Mouse (Mus musculus) spleen, adult 2 months (tissue): Measurements from ENCODE around the gene Donson. TPM values are rescaled to one million over a fixed set of nuclear protein-coding genes. Genes with fewer than 3 reads are reported as not detected.
"Not testable (repeated sequence)": the region's sequence is repeated elsewhere in the genome, so short reads cannot be mapped to it uniquely, and the experiment has no call there.

Experiments
- DNase-seq, 2 experiments: peaks; one replicate each; pipeline versions ENCODE4 v3.0.0 to v3.0.0-alpha.2; 2012 to 2021; ENCODE audit warnings: low spot score in 2 of 2, low read depth in 1 of 2
- H3K27ac ChIP-seq: fragments of 200-500 bp; 2 replicates; pipeline ENCODE4 v1.5.1; 2012; ENCODE audit warnings: low read length, inconsistent platforms; ENCODE audit not compliant: insufficient read depth
- H3K27me3 ChIP-seq: fragments of 200-500 bp; 2 replicates; pipeline ENCODE4 v1.6.1; 2012; ENCODE audit warnings: mild to moderate bottlenecking, moderate library complexity, low read length, inconsistent platforms; ENCODE audit not compliant: control insufficient read depth, insufficient read depth
- H3K36me3 ChIP-seq: fragments of 200-500 bp; 2 replicates; pipeline ENCODE4 v1.6.1; 2012; ENCODE audit warnings: mild to moderate bottlenecking, low read length, inconsistent platforms; ENCODE audit not compliant: control insufficient read depth, insufficient read depth
- H3K4me1 ChIP-seq: fragments of 200-500 bp; 2 replicates; pipeline ENCODE4 v1.6.1; 2011; ENCODE audit warnings: inconsistent platforms; ENCODE audit not compliant: control insufficient read depth, insufficient read depth, insufficient read length
- H3K4me3 ChIP-seq: fragments of 200-500 bp; 2 replicates; pipeline ENCODE4 v1.5.1; 2011; ENCODE audit warnings: mild to moderate bottlenecking, inconsistent platforms; ENCODE audit not compliant: insufficient read depth, insufficient read length; ENCODE audit errors: extremely low read depth
- CTCF ChIP-seq: fragments of 200-500 bp; IDR thresholded peaks from 2 replicates; pipeline ENCODE4 v1.5.1; 2011; ENCODE audit warnings: mild to moderate bottlenecking, inconsistent platforms; ENCODE audit not compliant: insufficient read depth, insufficient read length, insufficient replicate concordance; ENCODE audit errors: extremely low read depth
- POLR2A ChIP-seq: fragments of 200-500 bp; IDR thresholded peaks from 2 replicates; pipeline ENCODE4 v1.6.1; 2011; ENCODE audit warnings: low read depth, low read length, inconsistent platforms
- WGBS: fragments of 180-500 bp; shearing (Covaris S2); methylation state at CpG from one replicate; pipeline ENCODE4 v1.1.7; 2018; 5-methylcytosine and 5-hydroxymethylcytosine counted together
- polyA plus RNA-seq: library from polyadenylated mRNA; depleted of rRNA; stranded (reverse); fragments of >200 nt; gene quantifications from 2 replicates; pipeline ENCODE4 v1.2.3, GENCODE M21; 2012

The Donson gene
- polyA plus RNA-seq, 1 experiment = 13.1 TPM

DNA sequence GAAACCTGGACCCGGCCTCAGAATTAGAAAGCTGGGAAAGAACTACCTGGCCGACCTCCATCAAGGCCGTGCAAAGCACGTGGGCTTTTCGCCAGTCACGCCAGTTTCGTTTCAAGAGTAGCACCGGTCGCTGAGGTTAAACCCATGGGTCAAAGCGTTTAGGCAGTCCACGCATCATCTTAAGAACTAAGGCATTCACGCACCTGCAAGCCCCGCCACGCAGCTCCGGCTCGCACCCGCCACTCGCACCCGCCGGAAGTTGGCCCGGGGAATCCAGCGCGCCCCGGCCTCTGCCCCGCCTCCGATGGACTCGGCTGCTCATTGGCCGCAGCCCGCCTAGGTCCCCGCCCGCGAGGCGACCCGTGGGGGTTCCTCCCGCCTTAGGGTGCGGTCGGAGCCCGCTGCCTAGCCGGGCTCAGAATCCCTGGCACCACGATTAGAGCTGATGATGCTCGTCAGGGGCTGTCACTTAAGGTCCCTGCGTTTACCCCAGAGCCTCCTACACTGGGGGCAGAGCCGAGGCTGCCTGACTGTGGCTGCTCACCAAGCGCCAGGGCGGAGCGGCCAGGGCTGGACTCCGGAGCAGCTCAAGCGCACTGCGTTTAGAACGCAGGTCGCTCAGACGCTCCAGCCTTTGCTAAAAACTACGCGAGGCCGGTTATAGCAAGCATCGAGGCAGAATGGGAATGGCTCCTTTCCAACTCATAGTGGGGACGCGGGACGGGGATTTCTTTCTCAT lies 41.7 kb downstream of the Donson start, which contains the start of gene Gart:
Gene Gart, minus strand, starts transcription at position 272 of the 739 bp plus-strand sequence.
- TF ChIP-seq CTCF (no peak), POLR2A (peak; percentile 98)
- Histone ChIP-seq H3K4me3 (peak within 1 kb of the TSS; percentile 98), H3K4me1 (peaks cover 6% of the 10 kb centered on the region), H3K27me3 (no peaks in the 10 kb centered on the region), H3K27ac (peak within 1 kb of the TSS; percentile 100), H3K36me3 (peaks cover 8% of the 10 kb centered on the region)
- peak; percentile 78 to 94 for DNase-seq
- under 1% methylated on average over 59 of the region's 59 CpGs for WGBS

DNA sequence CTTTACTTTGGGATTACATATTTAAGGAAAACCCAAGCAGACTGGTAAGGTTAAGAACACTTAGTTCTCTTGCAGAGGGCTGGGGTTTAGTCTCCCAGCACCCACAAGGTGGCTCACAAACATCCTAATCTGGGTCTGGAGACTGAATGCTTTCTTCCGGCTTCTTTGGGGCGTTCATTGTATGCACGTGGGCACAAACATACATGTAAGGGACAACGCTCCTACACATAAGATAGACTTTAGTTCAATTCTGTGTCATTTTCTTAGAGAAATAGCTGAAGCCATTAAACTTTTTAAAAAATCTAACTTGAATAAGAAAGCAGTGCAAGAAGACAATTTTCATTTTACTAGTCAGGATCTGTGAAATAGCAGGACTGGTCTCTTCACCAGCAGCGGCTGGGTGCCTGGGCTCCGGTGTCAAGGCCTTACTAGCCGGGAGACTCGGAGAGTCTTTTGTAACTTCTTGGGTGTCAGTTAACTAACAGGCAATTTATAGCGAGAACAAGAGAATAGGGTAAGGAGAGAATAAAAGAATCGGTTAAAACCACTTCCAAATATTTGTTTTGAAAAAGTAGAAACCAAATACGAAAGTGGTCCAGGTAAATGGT lies 42.5 kb downstream of the Donson start:
- peaks cover 10% of the 10 kb centered on the region for H3K36me3 ChIP-seq
- H3K27me3 ChIP-seq = no peaks in the 10 kb centered on the region
- TF ChIP-seq POLR2A (no peak), CTCF (no peak; the same call in 1 of the 2 replicates)
- peaks cover 6% of the 10 kb centered on the region for H3K4me1 ChIP-seq
- peak overlapping the region; percentile 100; the same call in 1 of the 2 replicates for H3K27ac ChIP-seq
- 2% methylated on average over 11 of the region's 11 CpGs for WGBS
- H3K4me3 ChIP-seq = peak overlapping the region; percentile 98
- DNase-seq = peak in 1 of 2 experiments; percentile 58

DNA sequence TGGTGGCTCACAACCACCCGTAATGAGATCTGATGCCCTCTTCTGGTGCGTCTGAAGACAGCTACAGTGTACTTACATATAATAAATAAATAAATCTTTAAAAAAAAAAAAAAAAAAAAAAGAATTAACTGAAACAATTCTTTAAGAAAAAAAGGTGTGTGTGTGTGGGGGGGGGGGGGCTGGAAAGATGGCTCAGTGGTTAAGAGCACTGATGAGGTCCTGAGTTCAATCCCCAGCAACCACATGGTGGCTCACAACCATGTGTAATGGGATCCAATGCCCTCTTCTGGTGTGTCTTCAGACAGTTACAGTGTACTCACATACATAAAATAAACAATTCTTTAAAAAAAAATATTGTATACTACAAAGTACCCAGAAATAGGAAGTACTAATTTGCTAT lies 43.1 kb downstream of the Donson start:
- not testable (repeated sequence) for H3K4me1 ChIP-seq, H3K27ac ChIP-seq, DNase-seq, H3K4me3 ChIP-seq, H3K27me3 ChIP-seq
- 70% methylated on average over 1 of the region's 2 CpGs for WGBS
- H3K36me3 ChIP-seq = peaks cover 14% of the 10 kb centered on the region

DNA sequence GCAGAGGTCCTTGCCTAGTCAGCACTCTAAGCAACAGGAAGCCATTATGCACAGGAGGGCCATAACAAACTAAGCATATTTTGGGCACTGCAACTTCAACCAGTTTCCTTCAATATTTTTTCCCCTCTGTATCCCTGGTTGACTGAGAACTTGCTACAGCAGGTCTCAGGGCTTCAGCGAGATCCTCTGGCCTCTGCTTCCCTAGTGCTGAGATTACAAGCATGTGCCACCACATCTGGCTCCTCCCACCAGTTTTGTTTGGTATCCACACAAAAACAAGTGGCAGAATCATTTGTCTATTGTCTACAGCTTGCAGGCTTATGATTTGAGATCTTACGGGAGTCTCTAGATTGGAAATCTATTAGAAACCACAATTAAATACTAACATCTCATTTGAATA lies 43.7 kb downstream of the Donson start:
- TF ChIP-seq POLR2A (no peak), CTCF (no peak)
- no peak for DNase-seq
- H3K4me3 ChIP-seq = no peak overlapping the region
- WGBS = 81% methylated on average over 2 of the region's 2 CpGs
- H3K36me3 ChIP-seq = peaks cover 16% of the 10 kb centered on the region
- no peaks in the 10 kb centered on the region for H3K27me3 ChIP-seq
- H3K27ac ChIP-seq = no peak overlapping the region
- peaks cover 5% of the 10 kb centered on the region for H3K4me1 ChIP-seq

DNA sequence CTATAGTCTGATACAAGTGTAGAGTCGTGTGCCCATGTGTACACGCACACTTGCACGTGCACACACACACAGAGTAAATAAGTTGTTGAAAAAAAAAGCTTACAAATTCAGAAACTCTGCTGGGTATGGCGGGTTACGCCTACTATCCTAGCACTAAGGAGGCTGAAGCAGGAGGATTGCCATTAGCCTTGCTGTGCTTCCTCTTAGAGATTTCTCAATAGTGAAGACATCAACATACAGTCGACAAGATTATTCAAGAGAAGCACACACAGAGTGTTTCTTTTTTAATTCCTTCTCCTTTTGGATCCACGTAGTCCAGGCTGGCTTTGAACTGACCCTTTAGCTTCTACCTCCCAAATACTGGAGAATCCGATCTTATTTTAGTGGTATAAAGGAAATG lies 48.4 kb downstream of the Donson start:
- no peak overlapping the region for H3K27ac ChIP-seq
- peaks cover 46% of the 10 kb centered on the region for H3K36me3 ChIP-seq
- H3K27me3 ChIP-seq = no peaks in the 10 kb centered on the region
- 91% methylated on average over 8 of the region's 8 CpGs for WGBS
- DNase-seq = no peak
- H3K4me1 ChIP-seq = no peaks in the 10 kb centered on the region
- H3K4me3 ChIP-seq = no peak overlapping the region
- TF ChIP-seq CTCF = no peak
- TF ChIP-seq POLR2A = no peak

DNA sequence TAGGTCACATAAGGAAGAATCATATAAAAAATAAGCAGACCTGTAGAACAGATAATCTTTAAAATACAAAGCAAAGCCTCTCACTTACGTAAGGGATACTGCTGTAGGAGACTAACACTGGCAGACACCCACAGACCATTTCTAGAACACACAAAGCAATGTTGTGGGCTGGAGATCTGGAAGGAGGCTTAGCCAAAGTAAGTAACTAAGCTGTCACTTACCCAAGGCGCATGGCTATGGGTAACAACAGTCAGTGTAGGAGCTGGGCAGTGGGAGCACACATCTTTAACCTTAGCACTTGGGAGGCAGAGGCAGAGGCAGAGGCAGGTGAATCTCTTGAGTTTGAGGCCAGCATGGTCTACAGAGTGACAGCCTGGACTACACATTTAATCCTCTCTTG lies 48.9 kb downstream of the Donson start:
- Histone ChIP-seq H3K4me1 (no peaks in the 10 kb centered on the region), H3K4me3 (no peak overlapping the region)

DNA sequence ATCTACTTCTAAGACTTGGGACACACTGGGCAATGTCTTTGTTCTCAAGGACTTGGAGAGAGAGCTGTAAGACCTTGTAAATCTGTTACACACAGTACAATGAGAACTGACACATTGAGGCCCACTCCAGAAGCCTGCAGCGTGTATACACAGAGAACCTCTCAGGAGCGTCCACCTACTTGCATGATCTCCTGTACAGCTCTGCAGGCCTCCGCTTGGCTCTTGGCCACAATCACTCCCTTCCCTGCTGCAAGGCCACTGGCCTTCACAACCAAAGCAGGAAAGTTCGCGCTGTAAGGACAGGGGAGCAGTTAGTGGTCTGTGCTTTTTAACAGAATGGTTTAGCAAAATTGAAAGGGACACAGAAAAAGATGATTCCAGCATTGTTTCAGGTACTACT lies 49.4 kb downstream of the Donson start:
- 97% methylated on average over 5 of the region's 5 CpGs for WGBS
- H3K27ac ChIP-seq = no peak overlapping the region
- no peaks in the 10 kb centered on the region for H3K27me3 ChIP-seq
- H3K36me3 ChIP-seq = peaks cover 48% of the 10 kb centered on the region
- no peak for DNase-seq
- H3K4me1 ChIP-seq = no peaks in the 10 kb centered on the region
- H3K4me3 ChIP-seq = no peak overlapping the region
- TF ChIP-seq CTCF = no peak
- no peak for TF ChIP-seq POLR2A

More for the DNA sequence above, 48.9 kb downstream of the Donson start:
- whole genome bisulfite sequencing = 99% methylated on average over 2 of the region's 2 CpGs
- no peak for TF ChIP-seq POLR2A
- no peak for TF ChIP-seq CTCF
- no peak overlapping the region for H3K27ac ChIP-seq
- peaks cover 48% of the 10 kb centered on the region for H3K36me3 ChIP-seq
- no peaks in the 10 kb centered on the region for H3K27me3 ChIP-seq
- no peak for DNase-seq
